Mouse (Mus musculus) testis, adult 2 months (tissue): Measurements from ENCODE around the gene Olfr1415.

Experiments used
- CTCF ChIP-seq: fragments of 200-500 bp; IDR thresholded peaks from 2 replicates; pipeline ENCODE4 v1.5.1; 2012; ENCODE audit warnings: low read depth, mild to moderate bottlenecking, inconsistent platforms, low read length, moderate library complexity; ENCODE audit not compliant: control insufficient read depth, insufficient read depth, insufficient replicate concordance
- POLR2A ChIP-seq: fragments of 200-500 bp; IDR thresholded peaks from 2 replicates; pipeline ENCODE4 v1.6.1; 2012; ENCODE audit warnings: low read depth, mild to moderate bottlenecking, inconsistent platforms, low read length, moderate library complexity; ENCODE audit not compliant: control insufficient read depth

GRCm38 (mm10) chr1:92468891-92469290 is 27.0 kb downstream of the Olfr1415 start:
- TF ChIP-seq CTCF = no peak
- no peak for TF ChIP-seq POLR2A
